ENCODE assay signal across 28 mouse cellular contexts in genomic region chr14:10525786-10526185, GRCm38 (mm10).
"Had no signal": no experiment of that assay in that cellular context is flagged by ENCODE, and none has a peak within 500 bp of the region (broad histone marks: within the 10 kb centered on the region; RNA-seq: fewer than 3 reads in every experiment).

No protein-coding gene starts in this region.

- H3K9me3 ChIP-seq: embryonic facial prominence, embryonic 12.5 days; embryonic facial prominence, embryonic 13.5 days; embryonic facial prominence, embryonic 15.5 days; forebrain, embryonic 10.5 days; forebrain, embryonic 12.5 days; forebrain, embryonic 13.5 days; forebrain, embryonic 15.5 days had no signal

- H3K4me1 ChIP-seq: embryonic facial prominence, embryonic 12.5 days; embryonic facial prominence, embryonic 13.5 days; embryonic facial prominence, embryonic 15.5 days; forebrain, embryonic 13.5 days; forebrain, embryonic 15.5 days had no signal

- H3K4me2 ChIP-seq: embryonic facial prominence, embryonic 12.5 days; embryonic facial prominence, embryonic 13.5 days; embryonic facial prominence, embryonic 15.5 days; forebrain, embryonic 12.5 days; forebrain, embryonic 13.5 days; forebrain, embryonic 15.5 days had no signal

- H3K9ac ChIP-seq: embryonic facial prominence, embryonic 12.5 days; embryonic facial prominence, embryonic 13.5 days; embryonic facial prominence, embryonic 15.5 days; forebrain, embryonic 12.5 days; forebrain, embryonic 13.5 days; forebrain, embryonic 15.5 days; forebrain, postnatal 0 days had no signal

- H3K36me3 ChIP-seq: embryonic facial prominence, embryonic 12.5 days; embryonic facial prominence, embryonic 13.5 days; embryonic facial prominence, embryonic 15.5 days; forebrain, embryonic 10.5 days; forebrain, embryonic 12.5 days; forebrain, embryonic 15.5 days had no signal

- H3K27ac ChIP-seq: embryonic facial prominence, embryonic 12.5 days; embryonic facial prominence, embryonic 13.5 days; embryonic facial prominence, embryonic 15.5 days; forebrain, embryonic 12.5 days; forebrain, embryonic 13.5 days; forebrain, embryonic 15.5 days; gastrocnemius, adult 2 months; heart, adult 2 months had no signal

- DNase-seq: cerebellum, adult 2 months; cerebellum, adult 8-10 months; cerebellum, adult 9-10 months; cerebellum, adult 9-11 months; cerebellum, postnatal 10 days; cerebellum, postnatal 14 days; cerebellum, postnatal 25 days; cerebellum, postnatal 36 days; embryo, embryonic 11 days; forebrain, postnatal 0 days; gastrocnemius, adult 2 months; gastrocnemius, postnatal 10 days; gastrocnemius, postnatal 14 days; gastrocnemius, postnatal 25 days; gastrocnemius, postnatal 36 days; heart, adult 11 months; heart, adult 18-20 months; heart, adult 2 months had no signal

- H3K4me3 ChIP-seq: embryonic facial prominence, embryonic 12.5 days; embryonic facial prominence, embryonic 13.5 days; embryonic facial prominence, embryonic 15.5 days; erythroblast, embryonic 14.5 days; forebrain, embryonic 10.5 days; forebrain, embryonic 12.5 days; forebrain, embryonic 13.5 days; forebrain, embryonic 15.5 days; gastrocnemius, adult 2 months; heart, adult 2 months had no signal

- H3K27me3 ChIP-seq: embryonic facial prominence, embryonic 12.5 days; embryonic facial prominence, embryonic 13.5 days; embryonic facial prominence, embryonic 15.5 days; forebrain, embryonic 12.5 days; forebrain, embryonic 13.5 days; forebrain, embryonic 15.5 days had no signal

- ATAC-seq: forebrain, embryonic 13.5 days; forebrain, embryonic 14.5 days; forebrain, embryonic 15.5 days; forebrain, embryonic 16.5 days; forebrain, postnatal 0 days had no signal
